Mouse (Mus musculus) midbrain, embryonic 16.5 days (tissue): ENCODE measurements around the gene Slc46a3. TPM values are rescaled to one million over a fixed set of nuclear protein-coding genes. Genes with fewer than 3 reads are reported as not detected.
A peak's percentile ranks its signal among the peaks of the same experiment; 100 is the strongest.

Experiments used
- ATAC-seq: fragments of 200-750 bp; cut with Nextera tagmentation; 2 replicates; pipeline ENCODE4 v1.8.0; 2017; ENCODE audit warnings: moderate TSS enrichment
- H3K27ac ChIP-seq: fragments of 300-500 bp; sonication (generic); 2 replicates; pipeline ENCODE4 v1.5.1; 2014; ENCODE audit warnings: mild to moderate bottlenecking, low read length, mixed read lengths
- H3K27me3 ChIP-seq: fragments of 300-500 bp; sonication (generic); 2 replicates; pipeline ENCODE4 v1.6.1; 2014; ENCODE audit warnings: low read depth, low read length, mixed read lengths; ENCODE audit not compliant: control insufficient read depth, insufficient read depth
- H3K36me3 ChIP-seq: fragments of 300-500 bp; sonication (generic); 2 replicates; pipeline ENCODE4 v1.6.1; 2014; ENCODE audit warnings: mild to moderate bottlenecking, low read length, moderate library complexity, mixed read lengths; ENCODE audit not compliant: control insufficient read depth, insufficient read depth
- H3K4me1 ChIP-seq: fragments of 300-500 bp; sonication (generic); 2 replicates; pipeline ENCODE4 v1.6.1; 2014; ENCODE audit warnings: mild to moderate bottlenecking, low read length, mixed read lengths; ENCODE audit not compliant: control insufficient read depth, insufficient read depth
- H3K4me2 ChIP-seq: fragments of 300-500 bp; sonication (generic); 2 replicates; pipeline ENCODE4 v1.6.1; 2014; ENCODE audit warnings: mild to moderate bottlenecking, low read length, mixed read lengths
- H3K4me3 ChIP-seq: fragments of 300-500 bp; sonication (generic); 2 replicates; pipeline ENCODE4 v1.5.1; 2014; ENCODE audit warnings: low read depth, mild to moderate bottlenecking, low read length, moderate library complexity, mixed read lengths
- H3K9ac ChIP-seq: fragments of 300-500 bp; sonication (generic); 2 replicates; pipeline ENCODE4 v1.6.1; 2014; ENCODE audit warnings: low read depth, low read length, mixed read lengths
- H3K9me3 ChIP-seq: fragments of 300-500 bp; sonication (generic); replicated peaks from 2 replicates; pipeline ENCODE4 v1.6.1; 2014; ENCODE audit warnings: mild to moderate bottlenecking, low read length, mixed read lengths; ENCODE audit not compliant: control insufficient read depth, poor library complexity, severe bottlenecking
- WGBS: fragments of 180-500 bp; shearing (Covaris S2); extraction: QIAGEN DNeasy Blood & Tissue Kit; methylation state at CpG from one replicate; pipeline ENCODE4 v1.1.7; 2014; 5-methylcytosine and 5-hydroxymethylcytosine counted together
- polyA plus RNA-seq: library from polyadenylated mRNA; unstranded; fragments of >200 nt; fragmentation: Nextera tagmentation; extraction: Ambion mirVana; gene quantifications from 2 replicates; pipeline ENCODE4 v1.2.1, GENCODE M21; 2015

Gene Slc46a3
- polyA plus RNA-seq, 1 experiment from 2014 or later: 5.4 TPM

GRCm38 (mm10) chr5:147915038-147915566, 20.5 kb upstream of the Slc46a3 start:
- no peak overlapping the region for H3K4me3 ChIP-seq
- no peaks in the 10 kb centered on the region for H3K36me3 ChIP-seq
- WGBS: 55% methylated on average over 6 of the region's 6 CpGs
- H3K27ac ChIP-seq: 0 out of 2 replicates have a peak overlapping the region, but pooled peaks have one; percentile 17
- H3K9ac ChIP-seq: no peak overlapping the region
- no peaks in the 10 kb centered on the region for H3K4me1 ChIP-seq
- ATAC-seq: no peak
- no peaks in the 10 kb centered on the region for H3K27me3 ChIP-seq
- H3K9me3 ChIP-seq: no peaks in the 10 kb centered on the region
- H3K4me2 ChIP-seq: no peak overlapping the region

- H3K9ac ChIP-seq: no peak overlapping the region
- no peak overlapping the region for H3K4me3 ChIP-seq
- WGBS: 38% methylated on average over 14 of the region's 14 CpGs
- ATAC-seq: no peak
- H3K36me3 ChIP-seq: no peaks in the 10 kb centered on the region
- no peaks in the 10 kb centered on the region for H3K27me3 ChIP-seq
- H3K4me2 ChIP-seq: no peak overlapping the region
- no peaks in the 10 kb centered on the region for H3K4me1 ChIP-seq
- H3K9me3 ChIP-seq: no peaks in the 10 kb centered on the region
- no peak overlapping the region for H3K27ac ChIP-seq
Measured at GRCm38 (mm10) chr5:147913241-147913842, 18.7 kb upstream of the Slc46a3 start.

- WGBS: 87% methylated on average over 5 of the region's 5 CpGs
- Histone ChIP-seq H3K36me3 (no peaks in the 10 kb centered on the region), H3K9me3 (no peaks in the 10 kb centered on the region), H3K4me1 (no peaks in the 10 kb centered on the region), H3K4me2 (no peak overlapping the region), H3K27ac (no peak overlapping the region), H3K4me3 (no peak overlapping the region), H3K27me3 (no peaks in the 10 kb centered on the region), H3K9ac (no peak overlapping the region)
- no peak for ATAC-seq
Measured at GRCm38 (mm10) chr5:147911744-147912143, 17.1 kb upstream of the Slc46a3 start.

- Histone ChIP-seq H3K9me3 (no peaks in the 10 kb centered on the region), H3K27me3 (no peaks in the 10 kb centered on the region), H3K27ac (no peak overlapping the region), H3K4me1 (no peaks in the 10 kb centered on the region), H3K4me2 (no peak overlapping the region), H3K36me3 (no peaks in the 10 kb centered on the region), H3K9ac (no peak overlapping the region), H3K4me3 (no peak overlapping the region)
- 87% methylated on average over 12 of the region's 12 CpGs for WGBS
- ATAC-seq: no peak
Measured at GRCm38 (mm10) chr5:147910807-147911509, 16.3 kb upstream of the Slc46a3 start.

GRCm38 (mm10) chr5:147907851-147908250, 13.2 kb upstream of the Slc46a3 start:
- Histone ChIP-seq H3K36me3 (no peaks in the 10 kb centered on the region), H3K4me3 (no peak overlapping the region), H3K9ac (no peak overlapping the region), H3K27me3 (no peaks in the 10 kb centered on the region), H3K9me3 (no peaks in the 10 kb centered on the region), H3K4me2 (no peak overlapping the region), H3K4me1 (no peaks in the 10 kb centered on the region), H3K27ac (no peak overlapping the region)
- 94% methylated on average over 8 of the region's 8 CpGs for WGBS
- no peak for ATAC-seq

- Histone ChIP-seq H3K9me3 (no peaks in the 10 kb centered on the region), H3K27me3 (no peaks in the 10 kb centered on the region), H3K4me1 (no peaks in the 10 kb centered on the region), H3K4me3 (no peak overlapping the region), H3K27ac (no peak overlapping the region), H3K4me2 (no peak overlapping the region), H3K9ac (no peak overlapping the region), H3K36me3 (no peaks in the 10 kb centered on the region)
- no peak for ATAC-seq
- whole genome bisulfite sequencing: 61% methylated on average over 9 of the region's 11 CpGs
Measured at GRCm38 (mm10) chr5:147907144-147907543, 12.5 kb upstream of the Slc46a3 start.

GRCm38 (mm10) chr5:147903166-147903565, 8.6 kb upstream of the Slc46a3 start:
- H3K27ac ChIP-seq: no peak overlapping the region
- no peaks in the 10 kb centered on the region for H3K27me3 ChIP-seq
- H3K9ac ChIP-seq: no peak overlapping the region
- H3K9me3 ChIP-seq: no peaks in the 10 kb centered on the region
- H3K4me1 ChIP-seq: no peaks in the 10 kb centered on the region
- H3K4me2 ChIP-seq: no peak overlapping the region
- 82% methylated on average over 9 of the region's 9 CpGs for WGBS
- H3K4me3 ChIP-seq: no peak overlapping the region
- H3K36me3 ChIP-seq: no peaks in the 10 kb centered on the region
- ATAC-seq: no peak

- WGBS: 86% methylated on average over 15 of the region's 15 CpGs
- no peaks in the 10 kb centered on the region for H3K36me3 ChIP-seq
Measured at GRCm38 (mm10) chr5:147902008-147902757, 7.6 kb upstream of the Slc46a3 start.

More at GRCm38 (mm10) chr5:147902008-147902757, 7.6 kb upstream of the Slc46a3 start:
- H3K4me1 ChIP-seq: no peaks in the 10 kb centered on the region
- no peak overlapping the region for H3K27ac ChIP-seq
- no peak for ATAC-seq
- H3K9ac ChIP-seq: no peak overlapping the region
- no peak overlapping the region for H3K4me3 ChIP-seq
- H3K9me3 ChIP-seq: no peaks in the 10 kb centered on the region
- H3K4me2 ChIP-seq: no peak overlapping the region
- H3K27me3 ChIP-seq: no peaks in the 10 kb centered on the region
